Mouse (Mus musculus) thymus, postnatal 0 days (tissue): ENCODE data around the gene Inka2. TPM values are rescaled to one million over a fixed set of nuclear protein-coding genes. Genes with fewer than 3 reads are reported as not detected.

Experiments
- DNase-seq: peaks from one replicate; pipeline ENCODE4 v3.0.0-alpha.2; 2015; ENCODE audit warnings: low spot score
- polyA plus RNA-seq: library from polyadenylated mRNA; unstranded; fragments of >200 nt; fragmentation: Nextera tagmentation; extraction: Ambion mirVana; gene quantifications from 2 replicates; pipeline ENCODE4 v1.2.1, GENCODE M21; 2015

Gene Inka2
- polyA plus RNA-seq, 1 experiment from 2014 or later, result 2.6 TPM

DNA sequence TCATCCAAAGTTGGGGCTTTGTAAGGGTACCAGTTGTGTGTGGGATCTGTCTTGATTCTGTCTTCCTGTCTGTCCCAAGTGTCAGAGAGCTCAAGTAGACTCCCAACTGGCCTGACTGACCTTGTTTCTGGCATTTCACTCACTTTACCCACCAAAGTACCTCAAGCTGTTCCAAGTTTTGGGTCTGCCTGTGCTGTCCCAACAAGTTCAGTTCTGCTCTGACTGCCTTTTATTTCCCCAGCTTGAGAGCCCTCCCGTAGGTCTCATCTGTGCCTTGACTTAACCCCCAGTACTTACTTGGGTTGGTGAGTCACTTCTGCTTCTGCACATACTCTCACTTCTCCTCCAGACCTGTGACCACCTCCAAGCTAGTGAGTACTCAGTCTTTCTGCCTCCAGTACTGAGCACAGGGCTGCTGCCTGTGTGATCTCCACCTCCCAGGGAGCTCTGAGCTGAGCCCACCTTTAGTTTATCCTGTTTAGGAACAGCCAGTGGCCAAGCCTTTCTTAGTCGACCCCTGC is 17.3 kb downstream of the Inka2 start:
- DNase-seq, result no peak

DNA sequence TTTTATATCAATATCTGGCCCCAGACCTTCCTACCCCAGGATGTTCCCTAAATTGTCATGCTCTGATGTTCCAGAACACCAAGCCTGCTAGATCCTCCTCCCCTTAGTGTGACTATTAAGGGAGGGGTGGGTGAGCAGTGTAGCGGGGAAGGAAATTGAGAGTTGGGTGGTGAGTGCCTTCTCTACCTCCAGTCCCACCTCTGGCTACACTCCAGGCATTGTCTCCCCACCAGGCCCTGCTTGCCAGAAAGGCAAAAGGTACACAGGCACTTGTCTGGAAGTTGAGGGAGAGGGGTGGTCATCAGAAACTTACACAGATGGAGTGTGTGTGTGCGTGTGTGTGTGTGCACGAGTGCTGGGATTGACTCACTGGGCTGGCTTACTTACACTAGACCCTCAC is 18.1 kb downstream of the Inka2 start:
- no peak for DNase-seq

DNA sequence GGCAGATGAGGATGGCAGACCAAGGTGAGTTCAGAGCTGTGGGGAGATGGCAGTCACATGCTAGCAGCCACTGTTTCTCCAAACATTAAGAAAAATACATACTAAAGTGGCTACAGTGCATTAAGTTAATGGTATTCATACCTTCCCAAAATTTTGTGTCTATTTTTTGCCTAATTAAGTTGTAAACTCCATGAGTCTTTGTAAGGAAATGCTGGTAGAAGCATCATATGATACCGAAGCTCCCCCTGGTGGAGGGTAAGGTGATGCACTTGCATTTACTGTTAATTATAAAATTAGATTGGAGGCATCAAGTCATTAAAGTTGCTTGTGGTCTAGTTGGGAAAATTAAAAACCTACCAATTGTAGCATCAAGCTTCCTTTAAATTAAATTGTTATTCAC is 21.6 kb downstream of the Inka2 start:
- DNase-seq, result peak; percentile 56

DNA sequence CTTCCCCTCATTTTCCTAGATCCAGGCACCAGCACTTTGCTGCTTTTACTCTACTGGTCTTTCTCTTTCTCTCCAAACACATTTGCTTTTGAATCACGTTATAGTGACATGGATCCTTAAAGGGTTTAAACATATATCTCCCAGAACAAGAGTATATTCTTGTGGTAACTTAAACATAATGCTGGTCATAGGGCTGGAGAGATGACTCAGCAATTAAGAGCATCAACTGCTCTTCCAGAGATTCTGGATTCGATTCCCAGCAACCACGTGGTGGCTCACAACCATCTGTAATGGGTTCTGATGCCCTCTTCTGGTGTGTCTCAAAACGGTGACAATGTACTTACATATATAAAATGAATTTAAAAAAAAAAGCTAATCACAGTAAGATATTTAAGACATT is 28.0 kb downstream of the Inka2 start:
- no peak for DNase-seq

DNA sequence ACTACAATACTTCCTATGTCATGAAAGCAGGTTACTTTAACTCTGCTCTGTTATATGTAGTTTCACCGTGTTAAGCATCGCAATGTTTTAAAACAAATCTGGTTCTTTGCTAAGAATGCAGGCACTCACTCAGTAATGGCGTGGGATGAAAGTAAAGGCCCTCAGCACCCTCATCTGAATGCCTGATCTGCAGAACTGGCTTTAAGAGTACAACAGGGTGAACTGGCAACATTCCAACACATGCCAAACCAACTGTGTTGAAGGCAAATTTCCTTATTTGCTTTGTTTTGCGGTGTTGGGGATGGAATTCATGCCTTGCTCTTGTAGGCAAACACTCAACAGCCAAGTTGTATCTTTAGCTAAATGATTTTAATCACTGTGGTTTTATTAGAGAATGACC is 29.1 kb downstream of the Inka2 start:
- DNase-seq, result no peak

DNA sequence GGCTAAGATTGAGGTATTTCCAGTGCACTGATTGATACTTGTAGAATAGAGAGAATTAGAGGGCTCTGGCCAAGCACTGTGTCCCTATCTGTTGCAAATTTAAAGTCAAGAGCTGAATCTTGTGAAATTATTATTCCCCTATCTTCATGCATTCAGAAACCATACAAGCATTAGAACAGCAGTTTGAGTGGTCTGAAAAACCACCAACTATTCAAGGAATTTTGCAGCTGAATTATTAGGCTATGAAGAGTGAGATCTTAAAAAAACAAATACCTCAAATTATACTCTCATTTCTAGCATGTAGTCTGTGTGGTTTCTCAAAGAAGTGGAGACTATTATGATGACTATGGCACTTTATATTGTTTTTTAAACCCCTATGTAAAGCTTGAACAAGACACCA is 30.9 kb downstream of the Inka2 start:
- DNase-seq, result no peak

DNA sequence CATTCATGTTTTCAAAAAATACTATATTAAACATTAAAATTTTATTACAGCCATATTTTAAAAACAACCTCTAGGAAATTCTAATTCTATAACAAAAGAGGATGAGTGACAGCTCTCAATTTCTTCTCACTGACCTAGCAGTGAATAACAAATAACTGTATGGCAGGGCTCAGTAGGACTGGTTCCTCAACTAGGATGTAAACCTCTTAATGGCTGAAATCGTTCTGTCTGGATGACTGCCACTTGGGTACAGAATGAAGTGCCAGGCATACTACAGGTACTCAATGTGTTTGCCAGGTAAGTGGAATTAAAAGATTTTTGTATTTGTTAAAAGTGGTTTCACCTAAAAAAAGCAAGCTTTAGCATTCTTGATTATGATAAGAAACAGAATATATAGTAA is 31.7 kb downstream of the Inka2 start:
- no peak for DNase-seq

DNA sequence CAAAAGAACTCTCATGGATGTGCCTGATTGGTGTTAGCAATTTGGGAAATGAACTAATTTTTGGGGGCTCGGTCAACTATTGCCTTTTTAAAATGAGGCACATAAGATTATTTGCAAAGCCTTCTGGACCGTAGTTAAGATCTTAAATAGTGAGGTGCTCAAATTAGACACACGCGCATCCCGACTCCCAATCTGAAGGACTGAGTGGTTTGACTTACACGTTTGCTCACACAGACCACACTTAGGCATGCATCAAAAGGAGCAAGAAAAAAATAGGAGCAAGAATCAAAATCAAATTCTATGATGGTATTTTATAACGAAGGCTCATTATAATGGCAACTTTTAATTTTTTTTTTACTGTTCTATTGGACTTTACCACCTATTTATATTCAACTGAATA is 32.7 kb downstream of the Inka2 start:
- no peak for DNase-seq

DNA sequence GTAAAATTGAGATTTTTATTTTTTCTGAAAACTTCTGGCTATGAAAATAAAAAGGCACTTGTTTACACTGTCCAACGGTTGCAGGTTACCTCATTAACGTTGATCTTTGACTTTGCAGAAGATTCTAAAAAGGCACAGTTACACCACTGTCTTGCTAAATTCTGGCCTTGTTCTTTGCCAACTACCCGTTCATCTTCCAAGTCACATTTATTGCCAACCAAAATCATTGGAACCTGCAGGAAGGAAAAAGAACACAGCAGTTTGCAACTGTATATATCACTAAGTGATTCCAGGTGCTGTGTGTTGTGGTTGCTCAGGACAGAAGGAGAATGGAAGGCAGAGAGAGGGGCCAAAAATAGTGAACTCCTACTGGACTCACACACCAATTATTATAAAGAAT is 33.3 kb downstream of the Inka2 start:
- no peak for DNase-seq

DNA sequence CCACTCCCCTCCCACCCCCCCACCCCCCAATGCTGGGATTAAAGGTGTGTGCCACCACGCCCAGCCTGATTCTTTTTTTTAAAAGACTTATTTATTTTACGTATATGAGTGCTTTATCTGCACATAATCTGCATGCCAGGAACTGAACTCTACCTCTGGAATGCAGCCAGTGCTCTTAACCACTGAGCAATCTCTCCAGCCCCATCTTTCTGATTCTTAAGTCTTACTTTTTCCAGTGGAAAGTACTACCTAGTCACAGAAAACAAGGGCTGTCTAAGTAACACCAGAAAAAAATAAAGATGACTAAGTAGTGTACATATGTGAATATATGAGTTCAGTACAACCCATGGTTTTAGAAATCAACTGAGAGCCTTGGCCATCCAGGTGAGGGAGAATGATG is 42.1 kb downstream of the Inka2 start:
- DNase-seq, result no peak

DNA sequence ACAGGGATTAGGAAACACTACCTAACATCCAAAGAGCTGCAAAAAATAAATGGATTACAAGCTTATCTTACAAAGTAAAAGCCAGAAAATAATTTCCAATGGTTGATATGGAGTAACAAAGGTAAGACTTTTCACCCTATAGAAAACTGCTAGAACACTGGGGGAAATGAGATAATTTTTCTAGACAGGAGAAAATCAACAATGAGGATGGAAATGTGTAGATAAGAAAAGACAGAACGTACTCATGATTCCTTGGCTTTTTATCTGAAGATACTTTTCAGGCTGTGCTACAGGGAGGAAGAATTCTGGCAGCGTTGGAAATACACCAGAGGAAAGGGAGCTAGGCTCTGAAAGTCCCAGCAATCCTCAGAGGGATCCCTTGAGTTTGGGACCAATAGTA is 46.4 kb downstream of the Inka2 start:
- DNase-seq, result no peak

DNA sequence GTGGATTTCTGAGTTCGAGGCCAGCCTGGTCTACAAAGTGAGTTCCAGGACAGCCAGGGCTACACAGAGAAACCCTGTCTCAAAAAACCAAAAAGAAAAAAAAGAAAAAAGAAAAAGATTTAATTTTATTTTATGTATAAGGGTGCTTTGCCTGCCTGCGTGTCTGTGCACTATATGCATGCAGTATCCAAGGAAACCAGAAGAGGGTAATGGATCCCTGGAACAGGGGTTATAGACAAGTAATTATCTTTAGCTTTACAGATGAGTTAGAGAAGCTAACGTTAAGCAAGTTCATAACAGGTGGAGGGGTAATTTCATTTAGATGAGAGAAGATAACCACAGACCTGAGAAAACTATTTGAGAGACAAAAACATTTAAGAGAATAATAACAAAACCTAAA is 49.8 kb downstream of the Inka2 start:
- DNase-seq, result no peak

DNA sequence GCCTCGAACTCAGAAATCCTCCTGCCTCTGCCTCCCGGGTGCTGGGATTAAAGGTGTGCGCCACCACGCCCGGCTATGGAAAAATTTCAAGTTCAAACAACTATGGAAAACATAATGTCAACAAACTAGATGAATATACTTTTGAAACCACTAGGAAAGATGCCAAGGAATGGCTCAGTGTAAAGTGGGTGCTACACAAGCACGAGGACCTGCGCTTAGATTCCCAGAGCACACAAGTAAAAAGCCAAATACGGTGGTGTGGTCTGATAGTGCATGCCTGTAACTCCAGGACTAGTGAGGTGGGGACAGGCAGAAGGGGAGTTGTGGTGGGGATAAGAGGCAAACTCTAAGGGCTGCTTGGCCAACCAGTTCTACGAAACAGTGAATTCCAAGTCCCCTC is 50.7 kb downstream of the Inka2 start:
- DNase-seq, result no peak

DNA sequence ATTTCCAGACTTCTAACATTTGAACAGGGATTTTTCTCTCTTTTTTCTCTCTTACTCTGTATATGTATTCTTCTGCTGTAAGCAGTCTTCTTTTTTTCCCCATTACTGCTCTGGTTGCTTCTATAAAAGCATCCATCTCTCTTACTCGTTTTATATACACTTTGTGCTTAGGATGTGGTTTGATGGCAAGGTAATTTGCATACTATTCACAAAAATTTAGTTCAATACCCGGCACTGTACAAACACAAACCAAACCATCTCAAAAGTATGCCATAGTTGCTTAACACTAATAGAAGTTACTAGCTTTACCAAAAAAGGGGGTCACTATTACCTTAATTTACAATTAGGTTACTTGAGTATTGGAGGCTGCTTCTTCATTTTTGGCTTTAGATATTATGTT is 52.1 kb downstream of the Inka2 start:
- no peak for DNase-seq

DNA sequence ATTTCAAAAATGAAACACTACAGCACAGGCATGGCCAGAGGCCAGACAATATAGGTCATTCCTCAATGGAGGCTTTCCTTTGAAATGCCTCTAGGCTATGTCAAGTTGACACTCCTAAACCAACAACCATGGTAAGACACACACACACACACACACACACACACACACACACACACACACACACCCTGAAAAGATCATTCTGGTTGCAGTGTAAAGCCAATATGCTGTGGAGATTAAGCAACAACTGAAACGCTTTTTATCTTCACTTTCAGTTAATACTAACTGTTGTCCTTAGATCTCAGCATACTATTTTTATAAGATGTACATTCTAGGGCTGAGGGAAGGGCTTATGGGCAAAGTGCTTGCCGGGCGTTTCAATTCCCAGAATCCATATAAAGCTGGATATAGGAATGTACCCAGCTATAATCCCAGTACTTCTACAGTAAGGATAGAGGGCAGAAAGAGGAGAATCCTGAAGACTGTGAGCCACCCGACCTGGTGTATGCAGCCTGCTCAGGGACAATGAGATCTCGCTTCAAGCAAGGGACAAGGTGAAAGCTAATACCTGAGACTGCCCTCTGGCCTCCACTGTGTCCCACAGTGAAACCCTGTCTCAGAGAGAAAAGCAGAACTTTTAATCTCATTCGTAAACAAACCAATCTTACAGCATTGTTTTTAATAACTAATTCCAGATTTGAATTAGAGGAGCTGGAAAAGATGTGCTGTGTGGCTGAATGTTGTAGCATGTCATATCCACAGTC is 53.1 kb downstream of the Inka2 start:
- DNase-seq, result no peak

DNA sequence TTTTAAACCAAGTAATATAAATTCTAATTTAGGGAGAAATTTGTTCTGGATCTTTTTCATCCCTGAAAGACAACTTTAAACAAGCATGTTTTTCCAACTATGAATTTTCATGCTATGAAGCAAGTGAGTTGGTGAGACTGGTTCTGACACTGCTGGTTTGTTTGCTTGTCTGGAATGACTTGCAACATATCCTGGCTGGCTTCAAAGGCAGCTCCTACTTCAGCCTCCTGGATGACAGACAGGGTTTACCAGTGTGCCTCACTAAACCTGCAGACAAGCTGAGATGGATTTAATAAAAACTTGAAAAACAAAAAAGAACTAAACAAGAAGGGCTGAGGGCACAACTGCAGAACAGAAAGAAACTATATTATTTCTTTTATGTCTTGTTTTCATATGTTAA is 53.7 kb downstream of the Inka2 start:
- DNase-seq, result no peak

DNA sequence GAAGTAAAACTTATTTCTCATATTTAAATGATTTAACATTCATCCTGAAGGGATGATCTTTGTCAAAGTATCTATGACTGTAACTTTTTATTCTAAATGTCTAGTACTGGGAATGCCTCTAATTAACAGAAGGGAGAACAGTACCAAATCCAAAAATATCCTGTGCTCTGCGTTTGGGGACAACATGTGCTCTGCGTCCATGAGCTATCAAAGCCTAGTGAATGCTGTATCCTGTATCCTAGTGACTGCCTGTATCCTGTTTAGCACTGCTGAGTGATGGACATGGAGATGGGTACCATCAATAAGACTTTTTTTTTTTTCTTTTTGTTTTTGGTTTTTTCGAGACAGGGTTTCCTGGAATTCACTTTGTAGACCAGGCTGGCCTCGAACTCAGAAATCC is 54.3 kb downstream of the Inka2 start:
- no peak for DNase-seq

DNA sequence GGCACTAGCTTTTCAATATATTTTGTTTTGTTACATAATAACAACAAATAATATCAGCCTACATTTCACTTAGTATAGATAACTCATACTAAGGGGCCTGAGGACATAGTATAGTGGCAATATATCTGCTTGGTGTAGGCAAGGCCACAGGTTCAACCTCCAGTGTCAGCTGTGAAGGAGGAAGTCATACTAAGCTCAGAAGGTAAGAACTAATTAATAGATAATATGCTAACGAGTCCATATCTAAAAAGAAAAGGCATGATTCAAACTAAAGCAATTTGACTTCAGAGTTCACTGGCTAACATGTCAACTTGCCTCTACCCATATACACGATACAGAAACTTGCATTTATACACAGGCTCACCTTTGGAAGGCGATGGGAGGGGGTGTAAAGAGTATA is 55.7 kb downstream of the Inka2 start:
- no peak for DNase-seq

DNA sequence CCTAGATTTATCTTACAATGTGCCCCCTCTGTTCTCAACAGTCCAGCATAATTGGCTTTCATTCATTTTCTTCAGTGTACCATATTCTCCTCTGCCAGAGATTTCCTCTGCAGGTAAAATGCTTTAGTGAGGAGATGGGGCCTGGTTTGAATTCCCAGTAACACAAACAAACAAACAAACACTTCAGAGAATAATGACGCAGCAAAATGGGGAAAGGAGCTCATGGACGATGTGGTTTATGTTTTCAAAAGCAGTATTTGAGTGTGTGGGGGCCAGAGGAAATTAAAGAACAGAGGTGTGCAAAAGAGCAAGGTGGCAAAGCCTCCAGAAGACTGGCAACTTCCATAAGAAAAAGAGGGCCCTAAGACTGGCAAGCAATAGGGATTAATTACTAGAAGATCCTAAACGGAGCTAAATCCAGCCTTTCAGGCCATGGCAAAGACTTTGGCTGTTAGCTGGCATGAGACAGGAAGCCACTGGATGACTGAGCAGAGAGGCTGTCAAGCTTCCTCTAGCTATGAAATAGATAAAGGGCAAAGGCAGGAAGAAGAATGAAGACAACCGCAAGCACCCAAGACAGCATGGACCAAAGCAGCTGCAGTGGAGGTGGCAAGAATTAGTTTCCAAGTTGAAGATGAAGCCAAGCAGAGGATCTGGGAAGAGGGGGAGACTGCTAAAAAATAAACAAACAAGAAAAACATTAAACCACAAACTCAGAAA is 58.9 kb downstream of the Inka2 start:
- peak; percentile 76 for DNase-seq

DNA sequence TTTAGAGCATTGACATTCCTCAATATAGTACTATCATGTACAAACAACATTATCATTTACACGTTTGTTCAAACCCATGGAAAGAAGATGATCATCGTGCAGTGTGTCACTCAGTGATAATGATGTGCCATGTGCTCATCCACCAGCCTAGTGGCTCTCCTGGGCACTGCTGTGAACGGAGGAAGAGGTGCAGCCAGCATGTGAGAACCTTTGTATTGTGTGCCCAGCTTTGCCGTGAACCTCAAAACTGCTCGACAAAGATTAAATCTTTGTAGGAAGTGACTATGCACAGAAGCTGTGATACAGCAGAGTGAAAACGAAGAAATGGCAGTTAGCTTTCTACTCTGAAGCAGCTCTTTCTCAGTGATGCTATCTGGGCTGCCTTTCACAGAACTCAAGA is 64.1 kb downstream of the Inka2 start:
- peak; percentile 79 for DNase-seq

DNA sequence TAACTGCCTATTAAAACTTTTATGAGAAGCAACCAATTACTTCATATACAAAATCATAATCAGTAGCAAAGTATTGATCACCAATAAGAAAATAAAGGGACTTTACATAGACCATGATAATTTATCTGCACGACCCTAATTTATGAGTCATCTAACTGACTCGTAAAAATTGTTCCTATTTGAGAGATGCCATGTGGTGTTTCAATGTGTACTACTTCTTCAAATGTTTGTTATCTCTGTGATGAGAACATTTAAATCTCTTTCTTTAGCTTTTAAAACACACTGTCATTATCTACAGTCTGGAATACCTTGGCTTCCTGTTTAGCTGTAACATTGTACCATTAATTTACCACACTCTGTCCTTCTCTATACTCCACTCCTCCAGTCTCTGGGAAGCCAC is 65.0 kb downstream of the Inka2 start:
- no peak for DNase-seq
